17 mouse cellular contexts compared by ENCODE assay signal in genomic region chr10:119823691-119824090, GRCm38 (mm10).
DNase-seq lines count a peak whose midpoint lies in the region; ATAC-seq lines count a peak whose summit lies in the region.
"Had no signal": no experiment of that assay in that cellular context is flagged by ENCODE, and none has a peak within 500 bp of the region (broad histone marks: within the 10 kb centered on the region; RNA-seq: fewer than 3 reads in every experiment).

No protein-coding gene starts in this region.

- H3K36me3 ChIP-seq in lung, embryonic 16.5 days (ENCODE audit: control insufficient read depth, insufficient read depth, low read length), result no peaks in the 10 kb centered on the region
- H3K36me3 ChIP-seq in midbrain, embryonic 13.5 days, result no peaks in the 10 kb centered on the region
- H3K36me3 ChIP-seq: intestine, embryonic 15.5 days; limb, embryonic 13.5 days had no signal

- no peak overlapping the region for H3K9ac ChIP-seq in lung, embryonic 16.5 days (ENCODE audit: low read length)
- H3K9ac ChIP-seq in midbrain, embryonic 13.5 days (replicated peaks), result no peak overlapping the region
- H3K9ac ChIP-seq: intestine, embryonic 15.5 days; limb, embryonic 13.5 days; liver, embryonic 14.5 days had no signal

- H3K27ac ChIP-seq in lung, embryonic 16.5 days (ENCODE audit: low read length), result no peak overlapping the region
- H3K27ac ChIP-seq in midbrain, embryonic 13.5 days, result peak overlapping the region; percentile 35
- H3K27ac ChIP-seq: intestine, embryonic 15.5 days; limb, embryonic 13.5 days; liver, embryonic 14.5 days had no signal

- H3K9me3 ChIP-seq in lung, embryonic 16.5 days (ENCODE audit: control insufficient read depth, low read length), result no peaks in the 10 kb centered on the region
- H3K9me3 ChIP-seq in midbrain, embryonic 13.5 days, result no peaks in the 10 kb centered on the region
- H3K9me3 ChIP-seq: intestine, embryonic 15.5 days; limb, embryonic 13.5 days had no signal

- H3K4me3 ChIP-seq in lung, embryonic 16.5 days (ENCODE audit: low read length), result no peak overlapping the region
- no peak overlapping the region for H3K4me3 ChIP-seq in midbrain, embryonic 13.5 days (replicated peaks)
- H3K4me3 ChIP-seq: intestine, embryonic 15.5 days; limb, embryonic 13.5 days had no signal

- DNase-seq in embryo, embryonic 10 days (ENCODE audit: low spot score), result peak; percentile 25
- DNase-seq in embryo, embryonic 10.5 days (ENCODE audit: low spot score), result no peak
- no peak for DNase-seq in lung, postnatal 10 days
- DNase-seq in R1 (ENCODE audit: low read depth, low spot score), result peak; percentile 55
- no peak for DNase-seq in frontal cortex, adult 2 months (ENCODE audit: extremely low spot score in 1 of 2, low spot score in 1 of 2)
- DNase-seq: adrenal gland, postnatal 25 days; cerebellum, adult 8-10 months; kidney, postnatal 4 days; right cerebral cortex, adult 18-20 months had no signal

- no peak overlapping the region for H3K4me2 ChIP-seq in lung, embryonic 16.5 days (ENCODE audit: low read depth, low read length)
- H3K4me2 ChIP-seq in midbrain, embryonic 13.5 days (replicated peaks), result no peak overlapping the region
- H3K4me2 ChIP-seq: heart, embryonic 11.5 days; intestine, embryonic 15.5 days; limb, embryonic 13.5 days had no signal

- no peaks in the 10 kb centered on the region for H3K27me3 ChIP-seq in lung, embryonic 16.5 days (ENCODE audit: control insufficient read depth, insufficient read depth, low read depth, low read length)
- no peaks in the 10 kb centered on the region for H3K27me3 ChIP-seq in midbrain, embryonic 13.5 days
- H3K27me3 ChIP-seq: CH12.LX; intestine, embryonic 15.5 days; limb, embryonic 13.5 days had no signal

- peaks cover 4% of the 10 kb centered on the region; the same call in 1 of the 2 replicates for H3K4me1 ChIP-seq in lung, embryonic 16.5 days (replicated peaks; ENCODE audit: control insufficient read depth, insufficient read depth, low read length)
- peaks cover 59% of the 10 kb centered on the region for H3K4me1 ChIP-seq in midbrain, embryonic 13.5 days (replicated peaks)

- peak; percentile 41; the same call in 1 of the 2 replicates for ATAC-seq in lung, embryonic 16.5 days (ENCODE audit: low read depth)
- ATAC-seq in midbrain, embryonic 13.5 days, result no peak
- ATAC-seq in granulocyte monocyte progenitor cell, adult 5-6 weeks (replicated peaks; ENCODE audit: poor library complexity, severe bottlenecking), result no peak
- ATAC-seq: intestine, embryonic 15.5 days had no signal

- WGBS in lung, embryonic 16.5 days, result 38% methylated on average over 7 of the region's 7 CpGs
- 39% methylated on average over 7 of the region's 7 CpGs for WGBS in midbrain, embryonic 13.5 days

Comparison
In these comparisons a context has a peak if more than half of its experiments do, and no peak if none do; other contexts are left out.
1. DNase-seq: peak in embryo, embryonic 10 days (single experiment) and R1 (single experiment); none in embryo, embryonic 10.5 days (single experiment), lung, postnatal 10 days (single experiment) and frontal cortex, adult 2 months (0 of 2).